Mouse (Mus musculus): ENCODE data around the gene Fam196b. TPM values are rescaled to one million over a fixed set of nuclear protein-coding genes. Genes with fewer than 3 reads are reported as not detected.

The Fam196b gene
- total RNA-seq, 2 experiments from 2014 or later: not detected

Other genes with a start within 250 kb of the Fam196b start
- gene 4930469K13Rik, start 216.3 kb upstream of the Fam196b start, total RNA-seq (2021): not detected
- not detected for gene Foxi1, start 106.7 kb upstream of the Fam196b start, total RNA-seq (2021)